ENCODE assay signal across 11 mouse cellular contexts in genomic region chr11:59218389-59218998, GRCm38 (mm10). TPM values are rescaled to one million over a fixed set of nuclear protein-coding genes. Genes with fewer than 3 reads are reported as not detected.
DNase-seq lines count a peak whose midpoint lies in the region; ATAC-seq and TF ChIP-seq lines count a peak whose summit lies in the region.
"Had no signal": no experiment of that assay in that cellular context is flagged by ENCODE, and none has a peak within 500 bp of the region (broad histone marks: within the 10 kb centered on the region; RNA-seq: fewer than 3 reads in every experiment).

No protein-coding gene starts in this region.

- H3K9me3 ChIP-seq in heart, postnatal 0 days (replicated peaks; ENCODE audit: control insufficient read depth, low read length): no peaks in the 10 kb centered on the region
- H3K9me3 ChIP-seq in embryonic facial prominence, embryonic 14.5 days (ENCODE audit: control insufficient read depth, low read length): no peaks in the 10 kb centered on the region
- H3K9me3 ChIP-seq in kidney, postnatal 0 days (replicated peaks; ENCODE audit: low read length): no peaks in the 10 kb centered on the region
- no peaks in the 10 kb centered on the region for H3K9me3 ChIP-seq in midbrain, embryonic 10.5 days (replicated peaks)
- H3K9me3 ChIP-seq: forebrain, embryonic 15.5 days; midbrain, embryonic 12.5 days had no signal

- peaks cover 61% of the 10 kb centered on the region for H3K4me1 ChIP-seq in heart, postnatal 0 days (ENCODE audit: control insufficient read depth, insufficient read depth)
- H3K4me1 ChIP-seq in embryonic facial prominence, embryonic 14.5 days (ENCODE audit: control insufficient read depth, insufficient read depth, low read length): peaks cover 6% of the 10 kb centered on the region
- H3K4me1 ChIP-seq in kidney, postnatal 0 days (replicated peaks; ENCODE audit: insufficient read depth, low read length): peaks cover 18% of the 10 kb centered on the region; the same call in 1 of the 2 replicates
- 0 out of 2 replicates have a peak, but pooled peaks cover 9% of the 10 kb centered on the region for H3K4me1 ChIP-seq in midbrain, embryonic 10.5 days

- no peak for TF ChIP-seq CTCF in heart, postnatal 0 days (IDR thresholded peaks at IDR 0.05; ENCODE audit: low read depth)
- no peak for TF ChIP-seq CTCF in kidney, postnatal 0 days (IDR thresholded peaks at IDR 0.05; ENCODE audit: low read depth)

- intact Hi-C loops in left cerebral cortex, postnatal 14 days (cut with DNase I): no loop called here

- H3K4me3 ChIP-seq in heart, postnatal 0 days (ENCODE audit: low read depth, low read length): no peak overlapping the region
- no peak overlapping the region for H3K4me3 ChIP-seq in embryonic facial prominence, embryonic 14.5 days (ENCODE audit: low read depth, low read length)
- H3K4me3 ChIP-seq in kidney, postnatal 0 days (replicated peaks; ENCODE audit: low read depth, low read length): no peak overlapping the region
- H3K4me3 ChIP-seq in midbrain, embryonic 10.5 days: no peak overlapping the region
- H3K4me3 ChIP-seq: forebrain, embryonic 15.5 days; midbrain, embryonic 12.5 days had no signal

- no peaks in the 10 kb centered on the region for H3K27me3 ChIP-seq in heart, postnatal 0 days (ENCODE audit: control insufficient read depth, insufficient read depth, low read length)
- no peaks in the 10 kb centered on the region for H3K27me3 ChIP-seq in embryonic facial prominence, embryonic 14.5 days (replicated peaks; ENCODE audit: control insufficient read depth, insufficient read depth, low read length)
- no peaks in the 10 kb centered on the region for H3K27me3 ChIP-seq in kidney, postnatal 0 days (ENCODE audit: insufficient read depth, low read length)
- no peaks in the 10 kb centered on the region for H3K27me3 ChIP-seq in midbrain, embryonic 10.5 days (ENCODE audit: low read depth, poor library complexity, severe bottlenecking)
- H3K27me3 ChIP-seq: forebrain, embryonic 15.5 days; midbrain, embryonic 12.5 days had no signal

- TF ChIP-seq EP300 in heart, postnatal 0 days (IDR thresholded peaks at IDR 0.05; ENCODE audit: low read depth): no peak

- DNase-seq in heart, postnatal 0 days (ENCODE audit: low spot score): no peak
- DNase-seq in heart, adult 11 months: no peak
- peak; percentile 87 for DNase-seq in embryonic facial prominence, embryonic 14.5 days (ENCODE audit: low spot score)
- peak; percentile 50 for DNase-seq in kidney, postnatal 0 days (ENCODE audit: low spot score)
- DNase-seq in lung, postnatal 4 days: peak; percentile 27 to 51
- no peak for DNase-seq in left cerebral cortex, postnatal 14 days (ENCODE audit: low spot score in 2 of 2)
- no peak for DNase-seq in midbrain, embryonic 10.5 days (ENCODE audit: low spot score)
- DNase-seq in adrenal gland, adult 18-20 months (ENCODE audit: low spot score in 2 of 2): no peak
- DNase-seq: heart, postnatal 36 days had no signal

- no peak overlapping the region for H3K9ac ChIP-seq in heart, postnatal 0 days (replicated peaks; ENCODE audit: low read depth, low read length)
- H3K9ac ChIP-seq in embryonic facial prominence, embryonic 14.5 days (ENCODE audit: low read depth, low read length): no peak overlapping the region
- no peak overlapping the region for H3K9ac ChIP-seq in kidney, postnatal 0 days (ENCODE audit: low read depth, low read length)
- H3K9ac ChIP-seq: forebrain, embryonic 15.5 days; midbrain, embryonic 12.5 days had no signal

- H3K27ac ChIP-seq in heart, postnatal 0 days (ENCODE audit: low read depth): peak overlapping the region; percentile 20; the same call in 1 of the 2 replicates
- H3K27ac ChIP-seq in embryonic facial prominence, embryonic 14.5 days (replicated peaks; ENCODE audit: low read depth, low read length): peak overlapping the region; percentile 16; the same call in 1 of the 2 replicates
- peak overlapping the region; percentile 68 for H3K27ac ChIP-seq in kidney, postnatal 0 days
- H3K27ac ChIP-seq in midbrain, embryonic 10.5 days (replicated peaks): no peak overlapping the region
- H3K27ac ChIP-seq: midbrain, embryonic 12.5 days had no signal

- 67% methylated on average over 4 of the region's 4 CpGs for WGBS in heart, postnatal 0 days
- WGBS in embryonic facial prominence, embryonic 14.5 days: 76% methylated on average over 4 of the region's 4 CpGs
- 62% methylated on average over 4 of the region's 4 CpGs for WGBS in kidney, postnatal 0 days
- WGBS in midbrain, embryonic 10.5 days: 89% methylated on average over 4 of the region's 4 CpGs

- no peak overlapping the region for H3K4me2 ChIP-seq in heart, postnatal 0 days (ENCODE audit: low read depth, low read length)
- H3K4me2 ChIP-seq in embryonic facial prominence, embryonic 14.5 days (ENCODE audit: low read depth, low read length): no peak overlapping the region
- H3K4me2 ChIP-seq in kidney, postnatal 0 days (ENCODE audit: low read length): peak overlapping the region; percentile 1; the same call in 1 of the 2 replicates
- H3K4me2 ChIP-seq: forebrain, embryonic 15.5 days; midbrain, embryonic 12.5 days had no signal

- no peak for ATAC-seq in heart, postnatal 0 days (ENCODE audit: insufficient read depth, low read depth)
- peak; percentile 58 for ATAC-seq in embryonic facial prominence, embryonic 14.5 days (ENCODE audit: low read depth)
- peak; percentile 65; the same call in 1 of the 2 replicates for ATAC-seq in kidney, postnatal 0 days (replicated peaks; ENCODE audit: low FRiP score, low read depth)
- ATAC-seq: forebrain, embryonic 15.5 days had no signal

- H3K36me3 ChIP-seq in heart, postnatal 0 days (replicated peaks; ENCODE audit: control insufficient read depth, insufficient read depth, low read length): peaks cover 12% of the 10 kb centered on the region
- peaks cover 33% of the 10 kb centered on the region for H3K36me3 ChIP-seq in embryonic facial prominence, embryonic 14.5 days (ENCODE audit: control insufficient read depth, insufficient read depth, low read length)
- H3K36me3 ChIP-seq in kidney, postnatal 0 days (ENCODE audit: insufficient read depth, low read length): 0 out of 2 replicates have a peak, but pooled peaks cover 4% of the 10 kb centered on the region
- H3K36me3 ChIP-seq in midbrain, embryonic 10.5 days: peaks cover 90% of the 10 kb centered on the region

RNA-seq across cellular contexts. Expression of gene Arf1, which starts 9.6 kb away (rescaled TPM):
- 336 and 378 TPM in 2 replicates for total RNA-seq in heart, postnatal 0 days (2014; rRNA removed; ENCODE audit: low replicate concordance)
- polyA plus RNA-seq in heart, postnatal 0 days (2015; fragmentation: Nextera tagmentation; extraction: Ambion mirVana): 533 and 540 TPM in 2 replicates
- polyA plus RNA-seq in embryonic facial prominence, embryonic 14.5 days (2014; fragmentation: Nextera tagmentation; extraction: Ambion mirVana): 665 and 687 TPM in 2 replicates
- polyA plus RNA-seq in kidney, postnatal 0 days (2015; fragmentation: Nextera tagmentation; extraction: Ambion mirVana): 670 and 713 TPM in 2 replicates
- total RNA-seq in left cerebral cortex, postnatal 14 days (2021): 100 to 1,000 TPM; 417 to 455 TPM
- 633 and 659 TPM in 2 replicates for polyA plus RNA-seq in midbrain, embryonic 10.5 days (2016; fragmentation: Nextera tagmentation; extraction: Ambion mirVana)
- total RNA-seq in adrenal gland, adult 18-20 months (2021): 100 to 1,000 TPM; 407 to 488 TPM

RNA-seq across cellular contexts. Expression of gene 2310033P09Rik, which starts 10.4 kb away (rescaled TPM):
- total RNA-seq in heart, postnatal 0 days (2014; rRNA removed; ENCODE audit: low replicate concordance): 1.6 TPM in 1 of 2 replicates, not detected in the other
- polyA plus RNA-seq in heart, postnatal 0 days (2015; fragmentation: Nextera tagmentation; extraction: Ambion mirVana): 19.9 and 21.4 TPM in 2 replicates
- polyA plus RNA-seq in embryonic facial prominence, embryonic 14.5 days (2014; fragmentation: Nextera tagmentation; extraction: Ambion mirVana): 23.9 and 27.0 TPM in 2 replicates
- polyA plus RNA-seq in kidney, postnatal 0 days (2015; fragmentation: Nextera tagmentation; extraction: Ambion mirVana): 33.9 and 35.0 TPM in 2 replicates
- total RNA-seq in left cerebral cortex, postnatal 14 days (2021): 10 to 100 TPM; 18.3 to 19.2 TPM
- 46.8 and 52.2 TPM in 2 replicates for polyA plus RNA-seq in midbrain, embryonic 10.5 days (2016; fragmentation: Nextera tagmentation; extraction: Ambion mirVana)
- total RNA-seq in adrenal gland, adult 18-20 months (2021): 10 to 100 TPM; 20.4 to 27.1 TPM

RNA-seq across cellular contexts. Expression of gene Mrpl55, which starts 16.2 kb away (rescaled TPM):
- 174 and 187 TPM in 2 replicates for total RNA-seq in heart, postnatal 0 days (2014; rRNA removed; ENCODE audit: low replicate concordance)
- 196 and 199 TPM in 2 replicates for polyA plus RNA-seq in heart, postnatal 0 days (2015; fragmentation: Nextera tagmentation; extraction: Ambion mirVana)
- polyA plus RNA-seq in embryonic facial prominence, embryonic 14.5 days (2014; fragmentation: Nextera tagmentation; extraction: Ambion mirVana): 81.9 and 89.3 TPM in 2 replicates
- 112 and 121 TPM in 2 replicates for polyA plus RNA-seq in kidney, postnatal 0 days (2015; fragmentation: Nextera tagmentation; extraction: Ambion mirVana)
- total RNA-seq in left cerebral cortex, postnatal 14 days (2021): 10 to 100 TPM; 38.5 to 39.9 TPM
- polyA plus RNA-seq in midbrain, embryonic 10.5 days (2016; fragmentation: Nextera tagmentation; extraction: Ambion mirVana): 116 and 131 TPM in 2 replicates
- total RNA-seq in adrenal gland, adult 18-20 months (2021): 10 to 100 TPM; 50.6 to 58.9 TPM

RNA-seq across cellular contexts. Expression of gene Guk1, which starts 26.5 kb away (rescaled TPM):
- 47.5 and 60.3 TPM in 2 replicates for total RNA-seq in heart, postnatal 0 days (2014; rRNA removed; ENCODE audit: low replicate concordance)
- 138 and 146 TPM in 2 replicates for polyA plus RNA-seq in heart, postnatal 0 days (2015; fragmentation: Nextera tagmentation; extraction: Ambion mirVana)
- polyA plus RNA-seq in embryonic facial prominence, embryonic 14.5 days (2014; fragmentation: Nextera tagmentation; extraction: Ambion mirVana): 114 and 126 TPM in 2 replicates
- 127 and 135 TPM in 2 replicates for polyA plus RNA-seq in kidney, postnatal 0 days (2015; fragmentation: Nextera tagmentation; extraction: Ambion mirVana)
- total RNA-seq in left cerebral cortex, postnatal 14 days (2021): 100 to 1,000 TPM; 113 to 118 TPM
- polyA plus RNA-seq in midbrain, embryonic 10.5 days (2016; fragmentation: Nextera tagmentation; extraction: Ambion mirVana): 98.5 and 115 TPM in 2 replicates
- total RNA-seq in adrenal gland, adult 18-20 months (2021): 10 to 100 TPM; 57.3 to 71.5 TPM

RNA-seq across cellular contexts. Expression of gene Gjc2, which starts 35.5 kb away (rescaled TPM):
- 0.08 and 0.12 TPM in 2 replicates for total RNA-seq in heart, postnatal 0 days (2014; rRNA removed; ENCODE audit: low replicate concordance)
- 0.63 and 0.75 TPM in 2 replicates for polyA plus RNA-seq in heart, postnatal 0 days (2015; fragmentation: Nextera tagmentation; extraction: Ambion mirVana)
- 0.29 and 0.60 TPM in 2 replicates for polyA plus RNA-seq in embryonic facial prominence, embryonic 14.5 days (2014; fragmentation: Nextera tagmentation; extraction: Ambion mirVana)
- 1.2 TPM in 2 replicates for polyA plus RNA-seq in kidney, postnatal 0 days (2015; fragmentation: Nextera tagmentation; extraction: Ambion mirVana)
- total RNA-seq in left cerebral cortex, postnatal 14 days (2021): 10 to 100 TPM in 1 of 2 experiments, 1 to 10 TPM in 1; 7.9 to 14.2 TPM
- polyA plus RNA-seq in midbrain, embryonic 10.5 days (2016; fragmentation: Nextera tagmentation; extraction: Ambion mirVana): not detected in 2 replicates
- under 1 TPM; 0.48 to 0.60 TPM for total RNA-seq in adrenal gland, adult 18-20 months (2021)

Comparison
In these comparisons a context has a peak if more than half of its experiments do, and no peak if none do; other contexts are left out.
1. DNase-seq: peak in embryonic facial prominence, embryonic 14.5 days (single experiment), kidney, postnatal 0 days (single experiment) and lung, postnatal 4 days (2 of 2); none in heart, postnatal 0 days (single experiment), heart, adult 11 months (single experiment), left cerebral cortex, postnatal 14 days (0 of 2), midbrain, embryonic 10.5 days (single experiment) and adrenal gland, adult 18-20 months (0 of 2).